Mouse (Mus musculus) lung, postnatal 4 days (tissue): ENCODE measurements around the gene Dnajc12.
"Not testable (repeated sequence)": the region's sequence is repeated elsewhere in the genome, so short reads cannot be mapped to it uniquely, and the experiment has no call there.

Experiments
- DNase-seq, 2 experiments: peaks; one replicate each; pipeline ENCODE4 v3.0.0; 2021

Dnajc12 gene

GRCm38 (mm10) chr10:63432099-63432498 lies 49.9 kb downstream of the Dnajc12 start:
- DNase-seq = no peak

- DNase-seq = no peak
Measured at GRCm38 (mm10) chr10:63432887-63433286, 50.6 kb downstream of the Dnajc12 start.

- no peak for DNase-seq
Measured at GRCm38 (mm10) chr10:63438736-63439262, 56.6 kb downstream of the Dnajc12 start.

GRCm38 (mm10) chr10:63439694-63440228 lies 57.5 kb downstream of the Dnajc12 start:
- DNase-seq = peak in 1 of 2 experiments; percentile 2

GRCm38 (mm10) chr10:63444602-63445387 lies 62.6 kb downstream of the Dnajc12 start:
- not testable (repeated sequence) for DNase-seq

GRCm38 (mm10) chr10:63453926-63454325 lies 71.7 kb downstream of the Dnajc12 start:
- no peak for DNase-seq

GRCm38 (mm10) chr10:63455110-63455878 lies 73.1 kb downstream of the Dnajc12 start:
- DNase-seq = peak in 1 of 2 experiments; percentile 12

- DNase-seq = no peak
Measured at GRCm38 (mm10) chr10:63457292-63458128, 75.3 kb downstream of the Dnajc12 start.
